Mouse (Mus musculus) cerebellum, postnatal 25 days (tissue): Measurements from ENCODE around the gene Dner.
"Not testable (repeated sequence)": the region's sequence is repeated elsewhere in the genome, so short reads cannot be mapped to it uniquely, and the experiment has no call there.

Experiments
- DNase-seq, 2 experiments: peaks; one replicate each; pipeline ENCODE4 v3.0.0; 2021; ENCODE audit warnings: mixed read lengths in 2 of 2

Dner gene

GRCm38 (mm10) chr1:84390961-84391360, 305.1 kb downstream of the Dner start:
- no peak for DNase-seq

GRCm38 (mm10) chr1:84387616-84388015, 308.4 kb downstream of the Dner start:
- peak; percentile 27 to 56 for DNase-seq

GRCm38 (mm10) chr1:84386481-84387146, 309.4 kb downstream of the Dner start:
- DNase-seq, result no peak

- no peak for DNase-seq
Measured at GRCm38 (mm10) chr1:84382709-84383108, 313.3 kb downstream of the Dner start.

GRCm38 (mm10) chr1:84382064-84382463, 314.0 kb downstream of the Dner start:
- DNase-seq, result no peak

- DNase-seq, result peak in 1 of 2 experiments; percentile 25
Measured at GRCm38 (mm10) chr1:84380895-84381294, 315.1 kb downstream of the Dner start.

- no peak for DNase-seq
Measured at GRCm38 (mm10) chr1:84367733-84368132, 328.3 kb downstream of the Dner start.

- no peak for DNase-seq
Measured at GRCm38 (mm10) chr1:84366553-84366952, 329.5 kb downstream of the Dner start.

GRCm38 (mm10) chr1:84363967-84364366, 332.1 kb downstream of the Dner start, which contains the start of gene Pid1:
Gene Pid1 (minus strand): TSS chr1:84364180.
- DNase-seq, result no peak

- no peak for DNase-seq
Measured at GRCm38 (mm10) chr1:84362709-84363617, 333.1 kb downstream of the Dner start.

- DNase-seq, result no peak
Measured at GRCm38 (mm10) chr1:84362209-84362608, 333.8 kb downstream of the Dner start.

GRCm38 (mm10) chr1:84361389-84361788, 334.6 kb downstream of the Dner start:
- DNase-seq, result no peak

GRCm38 (mm10) chr1:84359611-84360500, 336.2 kb downstream of the Dner start:
- DNase-seq, result peak; percentile 52 to 64

- no peak for DNase-seq
Measured at GRCm38 (mm10) chr1:84357216-84357615, 338.8 kb downstream of the Dner start.

- DNase-seq, result no peak
Measured at GRCm38 (mm10) chr1:84350262-84350661, 345.8 kb downstream of the Dner start.

GRCm38 (mm10) chr1:84347796-84348476, 348.1 kb downstream of the Dner start:
- DNase-seq, result no peak

- not testable (repeated sequence) for DNase-seq
Measured at GRCm38 (mm10) chr1:84332797-84333196, 363.2 kb downstream of the Dner start.

- not testable (repeated sequence) for DNase-seq
Measured at GRCm38 (mm10) chr1:84331861-84332260, 364.2 kb downstream of the Dner start.

GRCm38 (mm10) chr1:84325309-84325708, 370.7 kb downstream of the Dner start:
- no peak for DNase-seq

GRCm38 (mm10) chr1:84321327-84321726, 374.7 kb downstream of the Dner start:
- no peak for DNase-seq
